Mouse (Mus musculus) embryonic facial prominence, embryonic 11.5 days (tissue): Measurements from ENCODE around the gene Klhl6. TPM values are rescaled to one million over a fixed set of nuclear protein-coding genes. Genes with fewer than 3 reads are reported as not detected.

ENCODE experiments used
- ATAC-seq: fragments of 200-750 bp; cut with Nextera tagmentation; replicated peaks from 2 replicates; pipeline ENCODE4 v1.8.0; 2017; ENCODE audit warnings: low read depth; ENCODE audit not compliant: insufficient number of reproducible peaks, low FRiP score, low TSS enrichment
- DNase-seq: peaks from one replicate; pipeline ENCODE4 v3.0.0-alpha.2; 2015; ENCODE audit warnings: low spot score
- H3K27ac ChIP-seq: fragments of 300-500 bp; sonication (generic); replicated peaks from 2 replicates; pipeline ENCODE4 v1.5.1; 2014; ENCODE audit warnings: mild to moderate bottlenecking, low read depth, low read length, control low read depth
- H3K27me3 ChIP-seq: fragments of 300-500 bp; sonication (generic); 2 replicates; pipeline ENCODE4 v1.6.1; 2014; ENCODE audit warnings: mild to moderate bottlenecking, low read length, moderate library complexity, mixed read lengths; ENCODE audit not compliant: control insufficient read depth, insufficient read depth
- H3K36me3 ChIP-seq: fragments of 300-500 bp; sonication (generic); replicated peaks from 2 replicates; pipeline ENCODE4 v1.6.1; 2014; ENCODE audit warnings: low read depth, mild to moderate bottlenecking, low read length, moderate library complexity, mixed read lengths; ENCODE audit not compliant: control insufficient read depth, insufficient read depth
- H3K4me1 ChIP-seq: fragments of 300-500 bp; sonication (generic); 2 replicates; pipeline ENCODE4 v1.6.1; 2014; ENCODE audit warnings: low read length, mixed read lengths; ENCODE audit not compliant: control insufficient read depth, insufficient read depth
- H3K4me2 ChIP-seq: fragments of 300-500 bp; sonication (generic); 2 replicates; pipeline ENCODE4 v1.6.1; 2014; ENCODE audit warnings: low read depth, mild to moderate bottlenecking, control low read depth, low read length, moderate library complexity
- H3K4me3 ChIP-seq: fragments of 300-500 bp; sonication (generic); 2 replicates; pipeline ENCODE4 v1.5.1; 2014; ENCODE audit warnings: low read depth, low read length, control low read depth
- H3K9ac ChIP-seq: fragments of 300-500 bp; sonication (generic); replicated peaks from 2 replicates; pipeline ENCODE4 v1.6.1; 2014; ENCODE audit warnings: mild to moderate bottlenecking, control low read depth, low read length
- H3K9me3 ChIP-seq: fragments of 300-500 bp; sonication (generic); replicated peaks from 2 replicates; pipeline ENCODE4 v1.6.1; 2016; ENCODE audit warnings: mild to moderate bottlenecking, low read length, inconsistent platforms, mixed read lengths; ENCODE audit not compliant: control insufficient read depth
- WGBS: fragments of 180-500 bp; shearing (Covaris S2); extraction: QIAGEN DNeasy Blood & Tissue Kit; methylation state at CpG from one replicate; pipeline ENCODE4 v1.1.7; 2014; 5-methylcytosine and 5-hydroxymethylcytosine counted together
- polyA plus RNA-seq: library from polyadenylated mRNA; unstranded; fragments of >200 nt; fragmentation: Nextera tagmentation; extraction: Ambion mirVana; gene quantifications from 2 replicates; pipeline ENCODE4 v1.2.1, GENCODE M21; 2014

The Klhl6 gene
- polyA plus RNA-seq, 1 experiment from 2014 or later: 6.8 TPM

GRCm38 (mm10) chr16:19947336-19947735 lies 35.5 kb downstream of the Klhl6 start:
- ATAC-seq: no peak
- Histone ChIP-seq H3K27ac (no peak overlapping the region), H3K9ac (no peak overlapping the region), H3K27me3 (no peaks in the 10 kb centered on the region), H3K4me1 (no peaks in the 10 kb centered on the region), H3K9me3 (no peaks in the 10 kb centered on the region), H3K36me3 (no peaks in the 10 kb centered on the region), H3K4me3 (no peak overlapping the region), H3K4me2 (no peak overlapping the region)
- 85% methylated on average over 3 of the region's 3 CpGs for WGBS
- no peak for DNase-seq

GRCm38 (mm10) chr16:19946578-19947298 lies 36.1 kb downstream of the Klhl6 start:
- H3K4me1 ChIP-seq: no peaks in the 10 kb centered on the region
- H3K9ac ChIP-seq: no peak overlapping the region
- no peak overlapping the region for H3K4me2 ChIP-seq
- H3K27ac ChIP-seq: no peak overlapping the region
- H3K4me3 ChIP-seq: no peak overlapping the region
- no peaks in the 10 kb centered on the region for H3K9me3 ChIP-seq
- WGBS: 74% methylated on average over 11 of the region's 11 CpGs
- no peak for ATAC-seq
- H3K36me3 ChIP-seq: no peaks in the 10 kb centered on the region
- no peaks in the 10 kb centered on the region for H3K27me3 ChIP-seq
- no peak for DNase-seq

- ATAC-seq: no peak
- no peak overlapping the region for H3K4me2 ChIP-seq
- no peaks in the 10 kb centered on the region for H3K4me1 ChIP-seq
- H3K4me3 ChIP-seq: no peak overlapping the region
- H3K27me3 ChIP-seq: no peaks in the 10 kb centered on the region
- H3K36me3 ChIP-seq: no peaks in the 10 kb centered on the region
- DNase-seq: no peak
- no peak overlapping the region for H3K27ac ChIP-seq
- no peak overlapping the region for H3K9ac ChIP-seq
- no peaks in the 10 kb centered on the region for H3K9me3 ChIP-seq
These were observed 62.0 kb downstream of the Klhl6 start for GRCm38 (mm10) chr16:19920823-19921222.

- 81% methylated on average over 1 of the region's 1 CpGs for WGBS
- Histone ChIP-seq H3K4me1 (no peaks in the 10 kb centered on the region), H3K4me2 (no peak overlapping the region), H3K27ac (no peak overlapping the region), H3K9ac (no peak overlapping the region), H3K27me3 (no peaks in the 10 kb centered on the region), H3K36me3 (no peaks in the 10 kb centered on the region), H3K4me3 (no peak overlapping the region), H3K9me3 (no peaks in the 10 kb centered on the region)
- DNase-seq (no peak), ATAC-seq (no peak)
These were observed 64.6 kb downstream of the Klhl6 start for GRCm38 (mm10) chr16:19918286-19918685.

- H3K9me3 ChIP-seq: no peaks in the 10 kb centered on the region
- H3K27ac ChIP-seq: no peak overlapping the region
- H3K4me1 ChIP-seq: no peaks in the 10 kb centered on the region
- H3K27me3 ChIP-seq: no peaks in the 10 kb centered on the region
- H3K4me2 ChIP-seq: no peak overlapping the region
- no peak overlapping the region for H3K9ac ChIP-seq
- WGBS: 79% methylated on average over 2 of the region's 2 CpGs
- no peak for ATAC-seq
- H3K4me3 ChIP-seq: no peak overlapping the region
- DNase-seq: no peak
- no peaks in the 10 kb centered on the region for H3K36me3 ChIP-seq
These were observed 70.3 kb downstream of the Klhl6 start for GRCm38 (mm10) chr16:19912582-19912981.

GRCm38 (mm10) chr16:19908291-19908690 lies 74.5 kb downstream of the Klhl6 start:
- Histone ChIP-seq H3K27ac (no peak overlapping the region), H3K9me3 (no peaks in the 10 kb centered on the region), H3K9ac (no peak overlapping the region), H3K36me3 (no peaks in the 10 kb centered on the region), H3K4me2 (no peak overlapping the region), H3K4me1 (no peaks in the 10 kb centered on the region), H3K4me3 (no peak overlapping the region), H3K27me3 (no peaks in the 10 kb centered on the region)
- DNase-seq: no peak
- WGBS: 58% methylated on average over 3 of the region's 3 CpGs
- ATAC-seq: no peak

GRCm38 (mm10) chr16:19907103-19907502 lies 75.7 kb downstream of the Klhl6 start:
- DNase-seq (peak; percentile 72), ATAC-seq (no peak)
- H3K4me2 ChIP-seq: no peak overlapping the region
- H3K27ac ChIP-seq: no peak overlapping the region
- no peak overlapping the region for H3K9ac ChIP-seq
- H3K27me3 ChIP-seq: no peaks in the 10 kb centered on the region
- WGBS: 43% methylated on average over 2 of the region's 2 CpGs
- no peak overlapping the region for H3K4me3 ChIP-seq
- no peaks in the 10 kb centered on the region for H3K36me3 ChIP-seq
- no peaks in the 10 kb centered on the region for H3K9me3 ChIP-seq
- no peaks in the 10 kb centered on the region for H3K4me1 ChIP-seq

- no peak for DNase-seq
- H3K27me3 ChIP-seq: no peaks in the 10 kb centered on the region
- no peak overlapping the region for H3K4me3 ChIP-seq
- H3K4me2 ChIP-seq: no peak overlapping the region
- H3K9me3 ChIP-seq: no peaks in the 10 kb centered on the region
- H3K27ac ChIP-seq: no peak overlapping the region
- H3K36me3 ChIP-seq: no peaks in the 10 kb centered on the region
- H3K4me1 ChIP-seq: no peaks in the 10 kb centered on the region
- no peak overlapping the region for H3K9ac ChIP-seq
- ATAC-seq: no peak
- 60% methylated on average over 2 of the region's 2 CpGs for WGBS
These were observed 77.9 kb downstream of the Klhl6 start for GRCm38 (mm10) chr16:19904734-19905479.
